Mouse (Mus musculus) ES-E14 (cell line): ENCODE results near the gene Pyroxd1. TPM values are rescaled to one million over a fixed set of nuclear protein-coding genes. Genes with fewer than 3 reads are reported as not detected.

Source experiments
- DNase-seq: peaks from one replicate; pipeline ENCODE4 v3.0.0-alpha.2; 2013; ENCODE audit warnings: low read depth, low spot score
- H3K27ac ChIP-seq: 2 replicates; pipeline ENCODE4 v1.5.1; 2012; ENCODE audit warnings: low read depth, mild to moderate bottlenecking, low read length, moderate library complexity, mixed read lengths; ENCODE audit not compliant: poor library complexity, insufficient read depth, severe bottlenecking
- H3K36me3 ChIP-seq: 2 replicates; pipeline ENCODE4 v1.6.1; 2012; ENCODE audit warnings: mild to moderate bottlenecking, low read length, moderate library complexity, mixed read lengths; ENCODE audit not compliant: control insufficient read depth, poor library complexity, insufficient read depth, severe bottlenecking
- H3K4me1 ChIP-seq, 2 experiments: fragments of 150-350 bp in 1 of 2; sonication (generic) in 1 of 2; 2 replicates each; pipeline ENCODE4 v1.6.1; 2012; ENCODE audit warnings: low read length in 2 of 2, mild to moderate bottlenecking in 1 of 2, mixed read lengths in 1 of 2; ENCODE audit not compliant: control insufficient read depth in 2 of 2, insufficient read depth in 2 of 2, poor library complexity in 1 of 2
- H3K4me3 ChIP-seq, 2 experiments: fragments of 150-350 bp in 1 of 2; sonication (generic) in 1 of 2; 2 replicates each; pipeline ENCODE4 v1.5.1; 2012; ENCODE audit warnings: low read length in 2 of 2, low read depth in 1 of 2, mild to moderate bottlenecking in 1 of 2, mixed read lengths in 1 of 2; ENCODE audit not compliant: insufficient read depth in 1 of 2, poor library complexity in 1 of 2, severe bottlenecking in 1 of 2
- H3K9ac ChIP-seq: 2 replicates; pipeline ENCODE4 v1.6.1; 2012; ENCODE audit warnings: low read depth, mild to moderate bottlenecking, low read length, mixed read lengths; ENCODE audit not compliant: poor library complexity, insufficient read depth, severe bottlenecking
- H3K9me3 ChIP-seq: fragments of 150-350 bp; sonication (generic); 2 replicates; pipeline ENCODE4 v1.6.1; 2012; ENCODE audit warnings: low read depth, mild to moderate bottlenecking, low read length; ENCODE audit not compliant: control insufficient read depth, insufficient read depth
- CHD2 ChIP-seq: IDR thresholded peaks from 2 replicates; pipeline ENCODE4 v1.6.1; 2014; ENCODE audit warnings: mild to moderate bottlenecking, low read depth, low read length, inconsistent platforms
- HCFC1 ChIP-seq: IDR thresholded peaks from 2 replicates; pipeline ENCODE4 v1.6.1; 2012; ENCODE audit warnings: low read length, inconsistent platforms, borderline replicate concordance; ENCODE audit not compliant: insufficient read depth
- MAFK ChIP-seq: IDR thresholded peaks from 2 replicates; pipeline ENCODE4 v1.6.1; 2014; ENCODE audit warnings: mild to moderate bottlenecking, low read depth, low read length, inconsistent platforms; ENCODE audit not compliant: insufficient read depth
- ZC3H11A ChIP-seq: IDR thresholded peaks from 2 replicates; pipeline ENCODE4 v1.6.1; 2012; ENCODE audit warnings: low read depth, mild to moderate bottlenecking, inconsistent platforms, low read length, borderline replicate concordance
- ZNF384 ChIP-seq: IDR thresholded peaks from 2 replicates; pipeline ENCODE4 v1.6.1; 2012; ENCODE audit warnings: low read depth, low read length, inconsistent platforms
- in situ Hi-C, 2 experiments: fragments of 600-800 bp; cut with MboI; formaldehyde crosslinking; loops; one replicate each; pipeline ENCODE4 v1.15.1; 2025; ENCODE audit warnings: low sequenced_read_pairs in 2 of 2, inconsistent platforms in 1 of 2; ENCODE audit not compliant: unreplicated experiment in 2 of 2
- total RNA-seq: library from RNA; depleted of rRNA; stranded (reverse); fragments of 300-350 nt; gene quantifications from 2 replicates; pipeline ENCODE4 v1.2.3, GENCODE M21; 2012; rRNA removed

Gene Pyroxd1
- total RNA-seq, 1 experiment, result 10.8 TPM

- Histone ChIP-seq H3K27ac (no peak overlapping the region), H3K9me3 (no peaks in the 10 kb centered on the region), H3K4me1 (peaks cover 6 to 7% of the 10 kb centered on the region in 2 experiments; a peak in 2 of 4 replicates), H3K36me3 (peaks cover 26% of the 10 kb centered on the region), H3K4me3 (no peak overlapping the region), H3K9ac (no peak overlapping the region)
- DNase-seq, result no peak
- TF ChIP-seq ZNF384 (no peak), MAFK (no peak), ZC3H11A (no peak), HCFC1 (no peak), CHD2 (no peak)
- in situ Hi-C loops, result no loop called here
Measured at GRCm38 (mm10) chr6:142392312-142392711, 46.9 kb downstream of the Pyroxd1 start.

GRCm38 (mm10) chr6:142394669-142395068, 49.2 kb downstream of the Pyroxd1 start:
- Histone ChIP-seq H3K9ac (no peak overlapping the region), H3K36me3 (peaks cover 26% of the 10 kb centered on the region), H3K9me3 (no peaks in the 10 kb centered on the region), H3K4me3 (no peak overlapping the region), H3K27ac (no peak overlapping the region), H3K4me1 (peaks cover 0 to 3% of the 10 kb centered on the region in 2 experiments; a peak in 2 of 4 replicates)
- no peak for TF ChIP-seq HCFC1
- no peak for TF ChIP-seq CHD2
- no peak for TF ChIP-seq MAFK
- no peak for TF ChIP-seq ZNF384
- TF ChIP-seq ZC3H11A, result no peak
- DNase-seq, result no peak
- in situ Hi-C loops, result no loop called here

GRCm38 (mm10) chr6:142395756-142396155, 50.3 kb downstream of the Pyroxd1 start:
- Histone ChIP-seq H3K9me3 (no peaks in the 10 kb centered on the region), H3K4me3 (no peak overlapping the region), H3K36me3 (peaks cover 26% of the 10 kb centered on the region), H3K9ac (no peak overlapping the region), H3K27ac (no peak overlapping the region), H3K4me1 (peaks cover 0 to 1% of the 10 kb centered on the region in 2 experiments; a peak in 2 of 4 replicates)
- DNase-seq, result no peak
- TF ChIP-seq CHD2 (no peak), ZNF384 (no peak), HCFC1 (no peak), ZC3H11A (no peak), MAFK (no peak)
- in situ Hi-C loops, result no loop called here

GRCm38 (mm10) chr6:142411140-142411539, 65.7 kb downstream of the Pyroxd1 start:
- Histone ChIP-seq H3K9ac (no peak overlapping the region), H3K36me3 (no peaks in the 10 kb centered on the region), H3K27ac (no peak overlapping the region), H3K4me3 (no peak overlapping the region), H3K4me1 (no peaks in the 10 kb centered on the region), H3K9me3 (no peaks in the 10 kb centered on the region)
- in situ Hi-C loops, result no loop called here
- TF ChIP-seq ZNF384, result no peak
- no peak for TF ChIP-seq ZC3H11A
- TF ChIP-seq MAFK, result no peak
- no peak for TF ChIP-seq HCFC1
- no peak for TF ChIP-seq CHD2
- no peak for DNase-seq

Other genes with a start within 250 kb of the Pyroxd1 start
- not detected in 2 replicates for gene Slco1a6, start 137.1 kb upstream of the Pyroxd1 start, total RNA-seq
- gene Iapp, start 47.2 kb upstream of the Pyroxd1 start, total RNA-seq, result not detected in 2 replicates
- gene Slco1a5, start 22.7 kb upstream of the Pyroxd1 start, total RNA-seq, result 0.11 and 0.49 TPM in 2 replicates
- gene Recql, start 41.4 kb downstream of the Pyroxd1 start, total RNA-seq, result 22.6 and 24.7 TPM in 2 replicates
- gene Golt1b, start 41.6 kb downstream of the Pyroxd1 start, total RNA-seq, result 85.4 and 86.2 TPM in 2 replicates
- 0.94 and 1.4 TPM in 2 replicates for gene Spx, start 67.8 kb downstream of the Pyroxd1 start, total RNA-seq
- not detected in 2 replicates for gene Gys2, start 127.5 kb downstream of the Pyroxd1 start, total RNA-seq
- 139 and 178 TPM in 2 replicates for gene Ldhb, start 162.3 kb downstream of the Pyroxd1 start, total RNA-seq
- gene Kcnj8, start 226.0 kb downstream of the Pyroxd1 start, total RNA-seq, result 0.26 and 0.58 TPM in 2 replicates